Mouse (Mus musculus) cerebellum, adult 11-12 months (tissue): Measurements from ENCODE around the gene Vmn1r91.
"Not testable (repeated sequence)": the region's sequence is repeated elsewhere in the genome, so short reads cannot be mapped to it uniquely, and the experiment has no call there.

ENCODE experiments used
- DNase-seq: peaks from one replicate; pipeline ENCODE4 v3.0.0; 2022

Vmn1r91 gene

GRCm38 (mm10) chr7:20099380-20099779 lies at the start of gene Vmn1r91:
Vmn1r91 (plus strand) TSS chr7:20099680.
- not testable (repeated sequence) for DNase-seq

GRCm38 (mm10) chr7:20064100-20064499 lies 35.4 kb upstream of the Vmn1r91 start:
- DNase-seq, result not testable (repeated sequence)

GRCm38 (mm10) chr7:20078118-20078517 lies 21.4 kb upstream of the Vmn1r91 start:
- not testable (repeated sequence) for DNase-seq

- not testable (repeated sequence) for DNase-seq
These were observed 23.0 kb downstream of the Vmn1r91 start, which contains the start of gene Gm16442 for GRCm38 (mm10) chr7:20122479-20122878. Gm16442 (minus strand) TSS chr7:20122579.

GRCm38 (mm10) chr7:20138988-20139387 lies 39.5 kb downstream of the Vmn1r91 start, which contains the start of gene Vmn1r93:
Vmn1r93 (minus strand) TSS chr7:20139088.
- not testable (repeated sequence) for DNase-seq
